Mouse (Mus musculus) large intestine, adult 2 months (tissue): Measurements from ENCODE around the gene Olfr1329. TPM values are rescaled to one million over a fixed set of nuclear protein-coding genes. Genes with fewer than 3 reads are reported as not detected.
"Not testable (repeated sequence)": the region's sequence is repeated elsewhere in the genome, so short reads cannot be mapped to it uniquely, and the experiment has no call there.

Source experiments
- DNase-seq: peaks from one replicate; pipeline ENCODE4 v3.0.0-alpha.2; 2012; ENCODE audit warnings: low read depth, low spot score
- WGBS: fragments of 180-500 bp; shearing (Covaris S2); methylation state at CpG from one replicate; pipeline ENCODE4 v1.1.7; 2018; 5-methylcytosine and 5-hydroxymethylcytosine counted together
- polyA plus RNA-seq: library from polyadenylated mRNA; depleted of rRNA; stranded (reverse); fragments of >200 nt; gene quantifications from 2 replicates; pipeline ENCODE4 v1.2.3, GENCODE M21; 2012; rRNA removed

The Olfr1329 gene
- not detected in 2 replicates for polyA plus RNA-seq

GRCm38 (mm10) chr4:118917365-118917764 lies at the start of gene Olfr1329:
Olfr1329 (minus strand) TSS chr4:118917465.
- DNase-seq: not testable (repeated sequence)
- 39% methylated on average over 2 of the region's 2 CpGs for WGBS

- no peak for DNase-seq
- 77% methylated on average over 2 of the region's 2 CpGs for WGBS
Observed at GRCm38 (mm10) chr4:118961141-118961628, 43.9 kb upstream of the Olfr1329 start, which contains the start of gene Lao1. Lao1 (plus strand) TSS chr4:118961578.

- no peak for DNase-seq
- WGBS: 79% methylated on average over 7 of the region's 7 CpGs
Observed at GRCm38 (mm10) chr4:118958812-118959211, 41.5 kb upstream of the Olfr1329 start.

DNA sequence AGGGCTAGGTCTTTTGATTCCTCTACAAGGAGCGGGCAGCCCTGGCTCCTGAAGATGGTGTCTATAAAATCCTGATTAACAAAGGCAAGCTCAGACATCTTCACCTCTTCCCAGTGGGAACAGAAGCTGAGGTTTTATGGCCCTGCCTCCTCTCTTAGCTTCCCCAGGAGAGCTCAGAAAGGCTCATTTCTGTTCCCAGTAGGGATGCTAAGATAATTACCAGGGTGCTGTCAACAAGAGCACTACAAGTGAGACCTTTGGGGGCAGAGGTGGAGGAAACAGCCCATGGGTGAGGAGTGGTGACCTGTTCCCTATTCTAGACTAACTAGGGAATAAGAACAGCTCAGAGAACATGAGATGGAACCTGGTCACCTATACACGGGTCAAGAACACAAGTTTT lies 21.2 kb upstream of the Olfr1329 start, which contains the start of gene Olfr1328:
Olfr1328 (minus strand) TSS at position 101 of the 400 bp plus-strand sequence.
- 69% methylated on average over 2 of the region's 2 CpGs for WGBS
- DNase-seq: no peak

GRCm38 (mm10) chr4:118931326-118931725 lies 14.1 kb upstream of the Olfr1329 start:
- not testable (repeated sequence) for DNase-seq
- 83% methylated on average over 3 of the region's 3 CpGs for WGBS

DNA sequence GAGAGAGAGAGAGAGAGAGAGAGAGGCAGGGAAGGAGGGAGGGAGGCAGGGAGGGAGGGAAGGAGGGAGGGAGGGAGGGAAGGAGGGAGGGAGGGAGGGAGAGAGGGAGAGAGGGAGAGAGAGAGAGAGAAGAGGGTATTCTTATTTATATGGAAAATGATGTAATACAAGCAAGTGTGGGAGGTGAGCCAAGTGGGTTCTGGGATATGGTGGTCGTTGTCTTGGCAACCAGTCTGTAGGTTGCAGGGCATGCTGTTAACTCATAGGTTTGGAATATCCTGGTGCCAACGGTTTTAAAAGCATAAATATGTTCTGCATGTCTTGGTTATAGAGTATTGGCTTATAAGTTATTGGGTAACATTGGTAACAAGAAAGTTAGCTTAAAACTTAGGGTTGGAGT lies 15.3 kb downstream of the Olfr1329 start:
- 52% methylated on average over 2 of the region's 2 CpGs for WGBS
- DNase-seq: no peak

- DNase-seq: no peak
- 66% methylated on average over 1 of the region's 1 CpGs for WGBS
Observed at GRCm38 (mm10) chr4:118888297-118888696, 29.0 kb downstream of the Olfr1329 start, which contains the start of gene Olfr1330. Olfr1330 (plus strand) TSS chr4:118888597.

DNA sequence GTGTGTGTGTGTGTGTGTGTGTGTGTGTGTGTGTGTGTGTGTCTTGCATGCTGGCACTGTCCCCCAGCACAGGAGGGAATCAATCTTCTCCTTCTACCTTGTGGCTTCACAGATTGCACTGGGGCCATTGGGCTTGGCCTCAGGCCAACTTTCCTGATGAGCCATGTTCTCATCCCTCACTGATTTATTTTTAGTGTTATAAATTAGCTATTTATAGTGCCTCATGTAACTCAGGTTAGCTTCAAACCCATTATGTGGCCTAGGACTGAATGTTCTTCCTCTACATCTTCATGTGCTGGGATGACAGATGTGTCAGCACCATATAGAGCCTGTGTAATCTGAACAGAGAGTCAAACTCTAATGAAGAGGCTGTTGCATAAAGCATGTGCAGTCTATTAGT lies 49.7 kb downstream of the Olfr1329 start:
- DNase-seq: no peak

Other genes with a start within 250 kb of the Olfr1329 start
- 0.26 TPM in 1 of 2 replicates, not detected in the other for gene Olfr1342, start 224.7 kb downstream of the Olfr1329 start, polyA plus RNA-seq
- not detected in 2 replicates for gene Olfr1341, start 213.9 kb downstream of the Olfr1329 start, polyA plus RNA-seq
- not detected in 2 replicates for gene Olfr1340, start 197.3 kb downstream of the Olfr1329 start, polyA plus RNA-seq
- not detected in 2 replicates for gene Olfr1339, start 185.3 kb downstream of the Olfr1329 start, polyA plus RNA-seq
- gene Olfr1338, start 158.7 kb downstream of the Olfr1329 start, polyA plus RNA-seq: not detected in 2 replicates
- gene Olfr1337, start 134.9 kb downstream of the Olfr1329 start, polyA plus RNA-seq: not detected in 2 replicates
- not detected in 2 replicates for gene Olfr1335, start 107.5 kb downstream of the Olfr1329 start, polyA plus RNA-seq
- not detected in 2 replicates for gene Olfr1333, start 81.2 kb downstream of the Olfr1329 start, polyA plus RNA-seq
- not detected in 2 replicates for gene Olfr1331, start 52.8 kb downstream of the Olfr1329 start, polyA plus RNA-seq
- not detected in 2 replicates for gene Olfr1330, start 28.9 kb downstream of the Olfr1329 start, polyA plus RNA-seq
- gene Olfr1328, start 21.1 kb upstream of the Olfr1329 start, polyA plus RNA-seq: not detected in 2 replicates
- 0.05 TPM in 1 of 2 replicates, not detected in the other for gene Lao1, start 44.1 kb upstream of the Olfr1329 start, polyA plus RNA-seq
- gene Slc2a1, start 191.2 kb upstream of the Olfr1329 start, polyA plus RNA-seq: 21.0 and 22.4 TPM in 2 replicates